Mouse (Mus musculus) limb, embryonic 15.5 days (tissue): ENCODE results near the gene Serpina1e. TPM values are rescaled to one million over a fixed set of nuclear protein-coding genes. Genes with fewer than 3 reads are reported as not detected.
"Not testable (repeated sequence)": the region's sequence is repeated elsewhere in the genome, so short reads cannot be mapped to it uniquely, and the experiment has no call there.

Experiments used
- ATAC-seq: fragments of 200-750 bp; cut with Nextera tagmentation; 2 replicates; pipeline ENCODE4 v1.8.0; 2017; ENCODE audit warnings: low read depth, moderate TSS enrichment; ENCODE audit not compliant: insufficient number of reproducible peaks, low FRiP score, low TSS enrichment
- H3K27ac ChIP-seq: fragments of 300-500 bp; sonication (generic); 2 replicates; pipeline ENCODE4 v1.5.1; 2015; ENCODE audit warnings: moderate library complexity, mild to moderate bottlenecking, inconsistent platforms
- H3K27me3 ChIP-seq: fragments of 300-500 bp; sonication (generic); 2 replicates; pipeline ENCODE4 v1.6.1; 2015; ENCODE audit warnings: inconsistent platforms
- H3K36me3 ChIP-seq: fragments of 300-500 bp; sonication (generic); 2 replicates; pipeline ENCODE4 v1.6.1; 2015; ENCODE audit warnings: inconsistent platforms
- H3K4me1 ChIP-seq: fragments of 300-500 bp; sonication (generic); 2 replicates; pipeline ENCODE4 v1.6.1; 2015; ENCODE audit warnings: inconsistent platforms
- H3K4me2 ChIP-seq: fragments of 300-500 bp; sonication (generic); 2 replicates; pipeline ENCODE4 v1.6.1; 2015; ENCODE audit warnings: mild to moderate bottlenecking, inconsistent platforms
- H3K4me3 ChIP-seq: fragments of 300-500 bp; sonication (generic); 2 replicates; pipeline ENCODE4 v1.5.1; 2015; ENCODE audit warnings: mild to moderate bottlenecking, inconsistent platforms
- H3K9ac ChIP-seq: fragments of 300-500 bp; sonication (generic); 2 replicates; pipeline ENCODE4 v1.6.1; 2015; ENCODE audit warnings: inconsistent platforms
- H3K9me3 ChIP-seq: fragments of 300-500 bp; sonication (generic); 2 replicates; pipeline ENCODE4 v1.6.1; 2016; ENCODE audit warnings: inconsistent platforms
- WGBS: fragments of 180-500 bp; shearing (Covaris S2); methylation state at CpG from one replicate; pipeline ENCODE4 v1.1.7; 2015; 5-methylcytosine and 5-hydroxymethylcytosine counted together
- polyA plus RNA-seq: library from polyadenylated mRNA; unstranded; fragments of >200 nt; fragmentation: Nextera tagmentation; extraction: Ambion mirVana; gene quantifications from 2 replicates; pipeline ENCODE4 v1.2.1, GENCODE M21; 2015

Serpina1e gene
- polyA plus RNA-seq, 1 experiment from 2014 or later = 0.82 TPM

DNA sequence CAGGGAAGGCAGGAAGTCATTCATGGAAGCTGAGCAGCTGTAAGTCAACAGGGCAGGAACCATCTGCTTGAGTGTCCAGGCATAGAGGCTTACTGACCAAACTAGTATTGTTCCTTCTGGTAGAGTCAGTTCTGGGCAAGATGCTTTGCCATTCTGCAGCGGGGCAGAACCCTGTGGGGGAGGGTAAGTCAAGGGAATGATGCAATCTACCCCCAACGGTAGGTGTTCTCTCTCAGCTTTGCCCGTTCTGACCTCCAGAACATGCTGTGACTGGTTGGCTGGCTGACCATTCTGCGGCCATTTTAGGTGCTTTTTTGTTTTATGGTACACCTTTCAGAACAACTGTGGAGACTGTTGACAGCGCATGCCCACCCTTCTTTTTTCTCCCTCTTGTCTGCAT is 3.6 kb upstream of the Serpina1e start:
- H3K27ac ChIP-seq = no peak overlapping the region
- H3K36me3 ChIP-seq = no peaks in the 10 kb centered on the region
- H3K9ac ChIP-seq = no peak overlapping the region
- no peaks in the 10 kb centered on the region for H3K4me1 ChIP-seq
- ATAC-seq = no peak
- H3K9me3 ChIP-seq = no peaks in the 10 kb centered on the region
- no peak overlapping the region for H3K4me3 ChIP-seq
- no peaks in the 10 kb centered on the region for H3K27me3 ChIP-seq
- H3K4me2 ChIP-seq = no peak overlapping the region
- 78% methylated on average over 5 of the region's 5 CpGs for WGBS

DNA sequence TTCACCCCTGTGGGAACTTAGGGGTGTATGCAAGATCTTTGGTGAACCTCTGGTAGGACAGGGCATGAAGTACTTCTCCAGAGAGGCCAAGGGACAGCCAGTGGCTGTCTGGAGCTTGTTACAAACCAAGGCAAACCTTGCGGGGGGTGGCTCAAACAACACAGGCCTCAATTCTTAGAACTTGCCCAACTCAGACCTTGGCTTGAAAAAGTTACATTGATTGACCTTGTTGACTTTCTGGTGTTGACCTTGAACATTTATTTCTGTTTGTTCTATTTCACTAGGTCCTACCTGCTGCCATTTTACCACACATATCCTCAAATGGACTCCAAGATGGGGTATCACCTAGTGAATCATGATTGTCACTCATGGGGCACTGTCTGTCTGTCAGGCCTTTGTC is 2.9 kb upstream of the Serpina1e start:
- Histone ChIP-seq H3K36me3 (no peaks in the 10 kb centered on the region), H3K4me1 (no peaks in the 10 kb centered on the region), H3K9me3 (no peaks in the 10 kb centered on the region), H3K9ac (no peak overlapping the region), H3K27ac (no peak overlapping the region), H3K27me3 (no peaks in the 10 kb centered on the region), H3K4me2 (no peak overlapping the region), H3K4me3 (no peak overlapping the region)
- no peak for ATAC-seq
- 90% methylated on average over 1 of the region's 1 CpGs for WGBS

DNA sequence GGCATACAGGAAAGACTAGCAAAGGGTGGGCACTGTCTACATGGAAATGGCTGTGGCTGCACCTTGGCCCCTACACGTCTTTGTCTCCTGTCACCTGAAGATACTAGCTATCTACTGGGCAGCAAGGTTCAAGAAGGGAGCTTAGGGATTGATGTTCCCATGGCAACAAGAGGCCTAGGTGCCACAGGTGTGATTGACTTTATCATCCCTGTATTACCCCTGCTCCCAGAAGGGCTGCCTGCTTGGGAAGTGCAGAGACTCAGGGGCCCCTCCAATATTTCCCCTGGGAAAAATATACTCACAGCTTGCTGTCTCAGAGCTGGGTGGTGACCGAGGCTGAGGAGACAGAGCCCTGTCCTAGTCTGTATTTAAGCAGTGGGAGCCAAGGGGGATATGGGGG is 2.2 kb downstream of the Serpina1e start:
- H3K27ac ChIP-seq, H3K36me3 ChIP-seq, H3K4me1 ChIP-seq, ATAC-seq, H3K9ac ChIP-seq, H3K9me3 ChIP-seq, H3K4me2 ChIP-seq, H3K4me3 ChIP-seq, H3K27me3 ChIP-seq: not testable (repeated sequence)
- 92% methylated on average over 2 of the region's 2 CpGs for WGBS

DNA sequence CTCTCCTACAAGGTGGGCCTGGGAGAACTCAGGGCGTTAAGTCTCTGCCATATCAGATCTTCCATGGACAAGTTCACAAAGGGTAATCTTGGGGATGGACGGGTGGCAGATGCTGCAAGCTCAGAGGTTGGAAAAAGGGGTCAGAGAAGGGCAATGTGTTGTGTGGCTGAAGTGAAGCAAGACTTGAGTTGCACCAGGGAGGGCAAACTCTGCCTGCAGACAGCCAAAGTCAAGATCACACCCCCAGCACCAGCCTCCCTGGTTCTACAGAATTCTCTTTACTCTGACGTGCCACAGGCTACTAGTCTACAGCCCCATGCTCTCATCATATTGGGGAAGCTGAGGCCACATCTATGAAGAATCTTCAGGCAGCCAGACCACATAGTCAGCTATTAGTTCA is 5.8 kb downstream of the Serpina1e start:
- not testable (repeated sequence) for H3K27me3 ChIP-seq, H3K9ac ChIP-seq, H3K27ac ChIP-seq, ATAC-seq, H3K4me3 ChIP-seq, H3K36me3 ChIP-seq, H3K4me1 ChIP-seq, H3K9me3 ChIP-seq, H3K4me2 ChIP-seq
- 70% methylated on average over 3 of the region's 3 CpGs for WGBS

DNA sequence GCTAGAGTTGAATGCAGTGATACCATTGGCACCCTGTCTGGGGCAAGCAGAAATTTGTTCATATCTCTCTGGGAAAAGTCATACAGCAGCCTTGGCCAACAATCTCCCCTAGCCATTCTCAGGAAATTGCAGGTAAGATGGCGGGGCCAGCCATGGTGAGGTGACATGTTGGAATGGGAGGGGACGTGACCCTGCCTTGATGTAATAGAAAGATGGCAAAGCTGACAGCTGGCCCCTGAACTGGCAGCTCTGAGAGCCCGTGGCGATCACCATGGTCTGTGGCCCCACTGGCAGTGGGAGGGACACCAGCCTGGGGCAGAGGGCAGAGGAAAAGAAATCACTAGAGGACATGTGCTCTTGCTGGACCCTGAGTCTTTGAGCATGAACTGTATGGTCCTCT is 12.5 kb downstream of the Serpina1e start:
- Histone ChIP-seq H3K27ac (no peak overlapping the region), H3K27me3 (no peaks in the 10 kb centered on the region), H3K4me3 (no peak overlapping the region), H3K4me2 (no peak overlapping the region), H3K9me3 (no peaks in the 10 kb centered on the region), H3K4me1 (no peaks in the 10 kb centered on the region), H3K9ac (no peak overlapping the region), H3K36me3 (no peaks in the 10 kb centered on the region)
- WGBS = 79% methylated on average over 4 of the region's 4 CpGs
- no peak for ATAC-seq

DNA sequence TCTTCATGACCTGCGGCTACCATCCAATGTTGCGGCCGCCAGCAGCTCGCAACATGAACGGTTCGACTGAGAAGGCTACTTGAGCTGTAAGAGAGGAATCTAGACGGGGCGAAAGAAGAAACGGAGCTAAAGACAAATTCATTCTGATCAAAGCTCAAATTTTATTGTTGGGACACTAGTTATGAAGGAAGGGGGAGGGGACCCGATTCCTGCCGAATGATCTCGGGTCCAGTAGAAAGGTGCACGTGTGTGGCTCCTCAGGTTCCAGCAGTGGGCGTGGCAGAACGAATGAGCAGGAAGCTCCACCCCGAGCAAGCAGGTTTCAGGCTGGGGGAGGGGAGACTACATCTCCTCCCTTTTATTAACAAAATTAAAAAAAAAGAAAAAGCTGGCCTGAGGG is 49.6 kb downstream of the Serpina1e start:
- not testable (repeated sequence) for H3K9me3 ChIP-seq, H3K4me3 ChIP-seq, ATAC-seq, H3K9ac ChIP-seq, H3K36me3 ChIP-seq, H3K4me1 ChIP-seq, H3K27ac ChIP-seq, H3K4me2 ChIP-seq, H3K27me3 ChIP-seq
- 94% methylated on average over 12 of the region's 16 CpGs for WGBS

DNA sequence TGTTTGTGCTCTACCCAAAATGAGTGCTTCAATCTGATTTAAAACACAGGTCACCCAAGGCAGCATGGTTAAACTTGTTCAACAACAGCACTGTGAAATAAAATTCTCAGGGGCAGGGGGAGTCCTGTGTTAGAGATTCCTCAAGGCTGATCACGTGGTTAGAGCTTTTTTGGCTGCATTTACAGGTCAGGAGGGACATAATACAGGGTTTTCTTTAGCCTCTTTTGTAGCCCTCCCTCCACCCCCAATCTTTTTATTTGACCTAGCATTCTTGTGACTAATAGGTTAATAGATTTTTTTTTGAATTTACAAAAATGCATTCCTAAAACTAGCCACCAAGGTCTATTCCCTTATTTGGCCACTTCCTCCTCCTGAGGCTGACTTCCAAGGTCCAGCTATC is 51.0 kb downstream of the Serpina1e start:
- H3K4me2 ChIP-seq, H3K27me3 ChIP-seq, H3K9me3 ChIP-seq, H3K27ac ChIP-seq, H3K4me1 ChIP-seq, H3K9ac ChIP-seq, H3K36me3 ChIP-seq, H3K4me3 ChIP-seq, ATAC-seq: not testable (repeated sequence)
- WGBS = 19% methylated on average over 1 of the region's 1 CpGs

DNA sequence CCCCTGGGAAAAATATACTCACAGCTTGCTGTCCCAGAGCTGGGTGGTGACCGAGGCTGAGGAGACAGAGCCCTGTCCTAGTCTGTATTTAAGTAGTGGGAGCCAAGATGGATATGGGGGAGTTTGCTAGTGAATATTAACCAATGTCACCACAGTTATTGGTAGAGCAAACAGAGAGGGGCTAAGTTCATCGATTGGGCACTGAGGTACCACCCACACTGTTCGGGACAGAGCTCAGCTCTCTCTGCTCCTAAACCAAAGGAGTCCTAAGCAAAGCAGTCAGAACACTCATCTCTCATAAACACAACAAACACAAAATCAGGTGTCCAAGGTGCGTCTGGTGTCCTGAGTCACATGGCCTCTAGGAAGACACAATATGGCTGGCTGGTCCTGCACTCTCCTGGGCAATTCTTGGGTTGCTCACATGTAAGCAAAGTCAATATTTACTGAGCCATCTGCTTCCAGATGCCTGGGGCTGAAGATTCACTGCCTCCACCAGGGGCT is 53.9 kb downstream of the Serpina1e start, which contains the start of gene Serpina1c:
Gene Serpina1c (minus strand): TSS at position 51 of the 504 bp plus-strand sequence.
- not testable (repeated sequence) for H3K9ac ChIP-seq, H3K27ac ChIP-seq, H3K4me1 ChIP-seq, H3K9me3 ChIP-seq, H3K36me3 ChIP-seq, H3K4me3 ChIP-seq, H3K27me3 ChIP-seq, ATAC-seq, H3K4me2 ChIP-seq
- WGBS = 78% methylated on average over 4 of the region's 4 CpGs

DNA sequence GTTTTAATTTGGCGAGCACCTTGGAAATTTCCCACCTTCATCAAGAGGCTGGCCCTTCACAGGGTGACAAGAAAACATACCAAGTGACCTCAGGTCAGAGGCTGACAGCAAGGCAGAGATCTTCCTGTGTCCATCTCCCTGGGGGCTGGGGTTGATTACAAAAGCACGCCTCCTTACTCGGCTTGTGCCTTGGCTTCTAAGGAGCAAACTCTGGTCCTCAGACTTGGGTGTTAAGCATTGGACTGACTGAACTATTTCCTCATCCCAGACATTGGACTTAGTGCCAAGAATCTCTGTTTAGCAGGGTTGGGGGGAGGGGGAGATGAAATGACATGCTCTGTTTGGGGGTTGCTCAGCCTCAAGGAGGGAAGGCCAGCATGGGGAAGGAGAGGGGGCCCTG is 56.8 kb downstream of the Serpina1e start:
- H3K4me1 ChIP-seq = not testable (repeated sequence)
- WGBS = 91% methylated on average over 3 of the region's 3 CpGs

More for the DNA sequence above, 56.8 kb downstream of the Serpina1e start:
- H3K36me3 ChIP-seq, H3K4me3 ChIP-seq, H3K4me2 ChIP-seq, H3K27ac ChIP-seq, H3K9ac ChIP-seq, ATAC-seq, H3K9me3 ChIP-seq, H3K27me3 ChIP-seq: not testable (repeated sequence)

Other genes starting within 250 kb of the Serpina1e start
- gene Serpina1d, start 185.4 kb downstream of the Serpina1e start, polyA plus RNA-seq = 0.55 TPM in 1 of 2 replicates, not detected in the other
- gene Serpina1b, start 128.6 kb downstream of the Serpina1e start, polyA plus RNA-seq = 0.56 and 1.8 TPM in 2 replicates
- gene Serpina1a, start 95.4 kb downstream of the Serpina1e start, polyA plus RNA-seq = 0.31 and 1.9 TPM in 2 replicates
- gene Serpina1c, start 54.1 kb downstream of the Serpina1e start, polyA plus RNA-seq = 0.15 and 1.1 TPM in 2 replicates
- not detected in 2 replicates for gene Serpina11, start 31.0 kb upstream of the Serpina1e start, polyA plus RNA-seq
- gene Serpina9, start 54.8 kb upstream of the Serpina1e start, polyA plus RNA-seq = 0.24 and 0.51 TPM in 2 replicates
- gene Serpina12, start 85.5 kb upstream of the Serpina1e start, polyA plus RNA-seq = 0.31 and 1.4 TPM in 2 replicates
- not detected in 2 replicates for gene Serpina5, start 142.1 kb upstream of the Serpina1e start, polyA plus RNA-seq
- gene Serpina3a, start 153.7 kb upstream of the Serpina1e start, polyA plus RNA-seq = not detected in 2 replicates
- 0.27 and 0.35 TPM in 2 replicates for gene Serpina3b, start 169.0 kb upstream of the Serpina1e start, polyA plus RNA-seq
- 0.09 TPM in 1 of 2 replicates, not detected in the other for gene Serpina3c, start 194.9 kb upstream of the Serpina1e start, polyA plus RNA-seq